Mouse (Mus musculus): ENCODE measurements around the gene Rab23. TPM values are rescaled to one million over a fixed set of nuclear protein-coding genes. Genes with fewer than 3 reads are reported as not detected.
A peak's percentile ranks its signal among the peaks of the same experiment; 100 is the strongest.

Gene Rab23
- polyA plus RNA-seq (2016; fragmentation: Nextera tagmentation; extraction: Ambion mirVana) = 31.8 and 39.1 TPM in 2 replicates

DNA sequence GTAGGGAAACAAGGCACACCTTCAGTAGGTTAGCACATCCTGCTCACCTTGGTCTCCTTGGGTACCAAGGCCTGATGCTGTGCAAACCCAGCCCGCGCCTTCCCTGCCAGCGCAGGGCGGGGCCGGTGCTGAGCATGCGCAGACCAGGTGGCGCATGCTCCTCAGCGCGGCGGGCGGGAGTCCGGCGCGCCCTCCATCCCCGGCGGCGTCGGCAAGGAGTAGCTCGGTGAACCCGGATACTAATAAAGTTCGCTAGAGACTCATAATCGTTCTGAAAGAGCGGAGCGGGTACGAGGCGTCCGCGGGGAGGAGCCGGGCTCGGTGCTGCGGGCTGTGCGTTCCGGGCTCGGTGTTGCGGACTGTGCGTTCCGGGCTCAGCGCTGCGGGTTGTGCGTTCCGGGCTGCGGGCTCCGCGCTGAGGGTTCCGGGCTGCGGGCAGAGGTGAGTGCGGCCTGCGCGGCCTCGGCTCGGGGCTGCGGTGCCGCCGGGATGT lies at the start of gene Rab23:
Rab23 (plus strand) TSS at position 155 of the 493 bp plus-strand sequence.
- Histone ChIP-seq H3K27me3 (ENCODE audit: low read depth, poor library complexity, severe bottlenecking) (no peaks in the 10 kb centered on the region), H3K4me1 (peaks cover 12% of the 10 kb centered on the region), H3K36me3 (peaks cover 31% of the 10 kb centered on the region), H3K4me3 (peak within 1 kb of the TSS; percentile 89), H3K9me3 (replicated peaks) (no peaks in the 10 kb centered on the region), H3K27ac (peak within 1 kb of the TSS; percentile 96)
- WGBS = under 1% methylated on average over 54 of the region's 54 CpGs
- DNase-seq (ENCODE audit: low spot score) = peak; percentile 87

DNA sequence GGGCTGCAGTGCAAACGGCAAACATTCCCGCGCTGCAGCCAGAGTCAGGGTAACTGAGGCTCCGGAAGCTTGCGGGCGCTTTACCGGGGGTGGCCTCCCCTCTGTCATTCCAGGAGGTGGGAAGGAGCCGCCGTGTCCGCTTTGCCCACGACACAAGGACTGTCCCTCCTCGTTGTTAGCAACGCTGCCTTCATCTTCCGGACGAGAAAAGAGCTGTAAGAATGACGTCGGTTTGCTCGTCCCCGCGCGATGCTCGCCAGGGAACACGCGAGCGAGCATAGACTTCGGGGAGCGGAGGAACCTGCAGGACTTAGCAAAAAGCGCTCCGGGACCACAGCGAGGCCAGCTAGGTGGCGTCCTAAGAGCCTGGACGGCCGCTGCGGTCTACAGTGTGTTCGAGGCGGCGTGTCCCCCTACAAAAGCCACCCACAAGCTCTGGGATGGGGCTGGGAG lies 49.5 kb upstream of the Rab23 start:
- H3K4me3 ChIP-seq = peak overlapping the region; percentile 84
- peak; percentile 76 for DNase-seq (ENCODE audit: low spot score)

DNA sequence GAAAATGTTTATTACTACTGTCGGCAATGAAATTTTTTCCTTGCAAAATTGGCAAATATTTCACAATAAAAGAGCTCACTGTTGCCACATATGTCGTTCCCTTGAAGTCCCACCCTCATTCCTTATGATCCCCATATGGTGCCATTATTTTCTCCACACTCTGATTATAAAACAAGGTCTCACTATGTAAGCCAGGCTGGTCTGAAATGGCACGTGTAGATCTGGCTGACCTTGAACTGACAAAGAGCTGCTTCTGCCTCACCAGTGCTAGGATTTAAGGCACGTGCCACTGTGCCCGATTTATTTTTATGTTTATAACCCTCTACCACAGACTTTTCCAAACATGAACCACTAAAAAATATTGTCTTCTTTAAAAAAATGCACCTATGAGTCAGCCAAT lies 48.2 kb upstream of the Rab23 start:
- Histone ChIP-seq H3K27ac (no peak overlapping the region), H3K9me3 (replicated peaks) (no peaks in the 10 kb centered on the region), H3K27me3 (ENCODE audit: low read depth, poor library complexity, severe bottlenecking) (no peaks in the 10 kb centered on the region), H3K4me3 (no peak overlapping the region), H3K4me1 (peaks cover 14% of the 10 kb centered on the region), H3K36me3 (peaks cover 18% of the 10 kb centered on the region)
- DNase-seq (ENCODE audit: low spot score) = no peak
- 84% methylated on average over 5 of the region's 5 CpGs for WGBS

More for the DNA sequence above, 49.5 kb upstream of the Rab23 start:
- Histone ChIP-seq H3K9me3 (replicated peaks) (no peaks in the 10 kb centered on the region), H3K4me1 (peaks cover 14% of the 10 kb centered on the region), H3K27ac (peak overlapping the region; percentile 85), H3K27me3 (ENCODE audit: low read depth, poor library complexity, severe bottlenecking) (no peaks in the 10 kb centered on the region), H3K36me3 (peaks cover 30% of the 10 kb centered on the region)
- under 1% methylated on average over 37 of the region's 37 CpGs for WGBS

DNA sequence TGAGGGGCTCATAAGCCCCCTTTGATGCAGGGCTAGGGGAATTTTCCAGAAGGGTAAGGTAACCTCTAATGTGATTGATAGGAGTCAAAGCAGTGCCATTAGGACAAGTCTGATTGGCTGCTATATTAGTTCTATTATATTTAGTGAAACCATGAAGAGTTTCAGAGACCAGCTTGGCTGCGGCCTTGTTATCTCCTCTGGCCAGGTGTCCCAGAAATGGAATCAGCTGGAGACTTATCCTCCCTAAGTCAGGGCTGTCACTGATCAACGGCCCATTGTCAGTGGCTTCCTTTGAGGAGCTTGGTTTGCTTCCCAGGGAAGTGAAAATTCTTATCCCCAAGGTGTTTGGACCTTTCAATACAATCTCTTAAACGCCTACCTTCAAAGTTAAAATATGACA lies 47.6 kb upstream of the Rab23 start:
- Histone ChIP-seq H3K27me3 (ENCODE audit: low read depth, poor library complexity, severe bottlenecking) (no peaks in the 10 kb centered on the region), H3K27ac (no peak overlapping the region), H3K36me3 (peaks cover 11% of the 10 kb centered on the region), H3K4me3 (no peak overlapping the region), H3K4me1 (peaks cover 14% of the 10 kb centered on the region), H3K9me3 (replicated peaks) (no peaks in the 10 kb centered on the region)
- DNase-seq (ENCODE audit: low spot score) = no peak
- 68% methylated on average over 3 of the region's 3 CpGs for WGBS

DNA sequence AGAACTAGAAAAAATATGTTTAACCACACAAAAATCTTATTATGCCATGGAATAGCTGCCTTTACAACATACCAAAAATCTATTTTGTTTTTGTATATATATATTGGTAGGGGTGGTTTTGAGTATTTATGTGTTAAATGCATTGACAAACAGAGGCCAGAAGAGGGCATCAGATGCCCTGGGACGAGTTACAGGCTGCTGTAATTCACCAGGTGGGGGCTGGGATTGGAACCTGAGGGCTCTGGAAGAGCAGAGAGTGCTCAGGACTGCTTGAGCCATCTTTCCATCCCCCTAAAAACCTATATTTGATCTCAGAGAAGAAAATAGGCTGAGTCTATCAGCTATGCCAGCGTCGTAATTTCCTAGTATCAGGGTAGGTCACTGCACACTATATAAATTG lies 47.2 kb upstream of the Rab23 start:
- H3K36me3 ChIP-seq = peaks cover 7% of the 10 kb centered on the region
- H3K9me3 ChIP-seq (replicated peaks) = no peaks in the 10 kb centered on the region
- peaks cover 14% of the 10 kb centered on the region for H3K4me1 ChIP-seq
- H3K27me3 ChIP-seq (ENCODE audit: low read depth, poor library complexity, severe bottlenecking) = no peaks in the 10 kb centered on the region
- peak; percentile 44 for DNase-seq (ENCODE audit: low spot score)
- WGBS = 26% methylated on average over 3 of the region's 3 CpGs
- H3K27ac ChIP-seq = no peak overlapping the region
- H3K4me3 ChIP-seq = no peak overlapping the region

DNA sequence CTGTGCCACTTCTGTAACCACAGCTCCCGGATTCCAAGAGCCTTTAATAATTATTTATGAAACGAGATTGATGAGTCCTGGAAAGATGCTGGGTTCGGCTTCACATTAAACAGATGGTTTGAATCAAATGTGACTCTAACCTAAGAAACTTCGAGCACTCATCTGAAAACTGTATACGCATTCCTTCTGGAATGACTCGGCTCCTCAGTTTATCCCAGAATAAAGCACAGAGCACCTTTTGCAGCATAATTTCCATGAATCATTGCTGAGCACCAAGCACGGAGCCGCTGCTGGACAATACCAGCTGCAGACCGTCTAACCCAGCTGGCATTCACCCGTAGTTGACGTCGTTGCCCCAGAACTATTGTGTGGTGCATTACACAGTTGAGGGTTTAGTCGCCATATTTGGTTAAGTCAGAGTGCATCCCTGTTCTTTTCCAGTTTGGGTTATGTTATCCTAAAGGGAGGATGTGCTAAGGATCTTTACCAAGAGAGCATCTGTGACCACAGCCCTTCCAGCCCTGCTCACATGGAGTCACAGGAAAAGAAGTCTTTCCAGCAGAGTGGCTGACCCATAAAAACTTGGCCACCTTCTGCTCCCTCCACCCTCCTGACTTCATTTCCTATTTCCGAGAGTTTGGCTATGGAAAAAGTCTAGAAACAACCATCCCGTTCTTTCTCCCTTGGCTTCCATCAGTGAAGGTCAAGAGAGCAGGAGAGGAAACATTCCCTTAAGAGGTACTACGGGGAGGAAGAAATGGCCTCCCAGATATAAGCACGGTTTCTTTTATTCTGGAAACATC lies 46.3 kb upstream of the Rab23 start:
- Histone ChIP-seq H3K9me3 (replicated peaks) (no peaks in the 10 kb centered on the region), H3K4me1 (peaks cover 14% of the 10 kb centered on the region), H3K27ac (no peak overlapping the region), H3K4me3 (no peak overlapping the region), H3K36me3 (no peaks in the 10 kb centered on the region), H3K27me3 (ENCODE audit: low read depth, poor library complexity, severe bottlenecking) (no peaks in the 10 kb centered on the region)
- WGBS = 79% methylated on average over 17 of the region's 17 CpGs
- no peak for DNase-seq (ENCODE audit: low spot score)

DNA sequence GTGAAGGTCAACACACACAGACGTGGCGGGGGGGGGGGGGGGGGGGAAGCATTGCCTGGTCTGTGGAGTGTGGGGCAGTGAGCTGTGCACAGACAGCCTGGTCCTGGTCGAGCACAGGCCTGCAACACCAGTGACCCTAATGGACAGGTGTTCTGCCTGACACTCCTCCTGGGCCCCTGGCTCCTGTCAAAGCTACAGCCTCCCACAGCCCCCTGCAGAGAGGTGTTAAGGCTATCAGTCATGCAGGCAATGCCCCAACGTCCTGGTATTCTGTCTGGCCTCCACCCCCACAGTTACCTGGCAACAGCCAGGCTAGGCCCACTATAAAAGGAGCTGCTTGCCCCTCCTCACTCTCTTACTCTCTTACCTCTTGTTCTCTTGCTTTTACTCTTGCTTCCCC lies 39.3 kb upstream of the Rab23 start:
- H3K27me3 ChIP-seq (ENCODE audit: low read depth, poor library complexity, severe bottlenecking) = no peaks in the 10 kb centered on the region
- 49% methylated on average over 3 of the region's 4 CpGs for WGBS
- H3K27ac ChIP-seq = no peak overlapping the region
- no peaks in the 10 kb centered on the region for H3K4me1 ChIP-seq
- H3K4me3 ChIP-seq = no peak overlapping the region
- H3K9me3 ChIP-seq (replicated peaks) = no peaks in the 10 kb centered on the region
- DNase-seq (ENCODE audit: low spot score) = no peak
- no peaks in the 10 kb centered on the region for H3K36me3 ChIP-seq

DNA sequence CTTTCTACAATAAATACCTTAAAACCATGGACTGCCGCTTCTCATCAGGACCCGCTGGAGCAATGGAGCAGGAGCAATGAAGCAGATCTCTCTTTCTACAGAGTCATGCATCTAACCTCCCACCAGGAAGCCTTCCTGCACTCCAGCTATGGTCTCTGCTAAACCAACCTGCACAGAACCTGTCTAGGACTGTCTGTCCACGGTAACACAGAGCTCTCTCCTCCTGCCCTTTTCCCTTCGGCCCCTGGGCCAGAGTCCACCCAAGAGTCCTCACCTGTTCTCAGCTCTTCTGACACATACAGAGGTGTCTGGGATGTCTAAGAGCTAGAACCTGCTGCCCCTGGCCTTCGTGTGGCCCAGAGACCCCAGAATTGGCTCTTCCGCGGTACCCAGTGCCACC lies 38.8 kb upstream of the Rab23 start:
- Histone ChIP-seq H3K36me3 (no peaks in the 10 kb centered on the region), H3K4me3 (no peak overlapping the region), H3K9me3 (replicated peaks) (no peaks in the 10 kb centered on the region), H3K27ac (no peak overlapping the region), H3K27me3 (ENCODE audit: low read depth, poor library complexity, severe bottlenecking) (no peaks in the 10 kb centered on the region), H3K4me1 (no peaks in the 10 kb centered on the region)
- WGBS = 92% methylated on average over 7 of the region's 7 CpGs
- no peak for DNase-seq (ENCODE audit: low spot score)

DNA sequence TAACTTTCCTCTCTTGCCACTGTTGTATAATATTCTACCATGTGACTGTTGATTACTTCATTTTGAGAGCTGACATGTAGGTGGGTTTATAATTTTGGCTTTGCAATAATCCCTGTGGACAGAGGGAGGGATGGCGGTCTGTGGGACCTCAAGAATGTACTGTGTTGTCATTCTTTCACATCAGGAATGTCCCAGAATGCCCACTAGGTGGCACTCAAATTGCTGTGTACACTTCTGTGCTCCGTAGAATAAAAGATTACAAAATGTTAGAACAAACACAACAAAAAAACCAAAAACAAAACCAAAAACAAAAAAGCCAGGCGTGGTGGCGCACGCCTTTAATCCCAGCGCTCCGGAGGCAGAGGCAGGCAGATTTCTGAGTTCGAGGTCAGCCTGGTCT lies 35.2 kb upstream of the Rab23 start:
- no peak overlapping the region for H3K4me3 ChIP-seq
- WGBS = 62% methylated on average over 8 of the region's 8 CpGs
- H3K27ac ChIP-seq = no peak overlapping the region
- no peak for DNase-seq (ENCODE audit: low spot score)
- no peaks in the 10 kb centered on the region for H3K36me3 ChIP-seq
- H3K9me3 ChIP-seq (replicated peaks) = no peaks in the 10 kb centered on the region
- H3K4me1 ChIP-seq = no peaks in the 10 kb centered on the region
- no peaks in the 10 kb centered on the region for H3K27me3 ChIP-seq (ENCODE audit: low read depth, poor library complexity, severe bottlenecking)

DNA sequence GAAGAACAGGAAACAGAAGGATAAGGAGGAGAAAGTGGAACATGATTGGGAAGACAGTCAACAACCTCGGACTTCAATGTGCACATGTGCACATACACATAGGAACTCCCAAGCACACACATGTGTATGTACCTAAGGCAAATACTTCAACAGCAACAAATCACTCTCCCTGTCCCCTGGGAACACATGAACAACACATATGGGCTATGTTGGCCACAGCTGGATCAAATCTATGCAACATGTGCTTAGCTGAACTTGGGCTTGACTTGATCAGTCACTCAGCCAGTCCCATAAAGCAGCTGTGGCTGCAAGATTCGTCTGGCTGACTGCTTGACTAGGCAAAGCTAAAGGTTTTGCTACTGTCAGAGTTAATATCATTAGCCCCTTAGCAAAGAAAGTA lies 30.9 kb upstream of the Rab23 start:
- H3K36me3 ChIP-seq = no peaks in the 10 kb centered on the region
- no peak overlapping the region for H3K27ac ChIP-seq
- no peak overlapping the region for H3K4me3 ChIP-seq
- WGBS = 63% methylated on average over 2 of the region's 2 CpGs
- H3K27me3 ChIP-seq (ENCODE audit: low read depth, poor library complexity, severe bottlenecking) = no peaks in the 10 kb centered on the region
- H3K9me3 ChIP-seq (replicated peaks) = no peaks in the 10 kb centered on the region
- peak; percentile 37 for DNase-seq (ENCODE audit: low spot score)
- H3K4me1 ChIP-seq = no peaks in the 10 kb centered on the region

DNA sequence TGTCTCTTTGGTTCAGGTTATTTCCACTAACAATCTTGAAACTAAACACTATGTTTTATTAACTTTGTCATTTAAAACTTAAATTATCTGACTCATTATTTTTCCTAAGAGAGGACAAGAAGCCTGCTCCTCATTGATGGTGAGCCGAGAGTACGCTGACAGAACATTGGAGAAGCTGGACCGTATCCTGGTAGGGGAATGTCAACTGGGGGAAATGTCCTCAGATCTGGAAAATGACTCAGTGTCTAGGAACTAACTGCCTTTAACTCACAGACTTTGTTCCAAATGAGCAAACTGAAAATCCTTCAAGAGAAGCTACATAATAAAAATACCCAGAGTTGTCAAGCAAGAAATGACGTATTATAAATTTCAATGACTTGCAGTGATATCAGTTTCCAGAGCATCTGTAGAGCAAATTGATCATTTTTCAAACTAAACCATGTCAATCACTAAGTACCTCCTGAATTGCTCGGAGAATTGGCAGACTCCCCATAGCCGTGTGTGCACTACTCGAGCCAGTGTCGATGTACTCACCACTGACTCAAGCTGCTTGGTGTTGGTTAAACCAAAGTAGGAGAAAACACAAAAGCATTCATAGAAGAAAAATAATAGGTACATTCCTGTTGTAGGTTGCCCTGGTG lies 30.1 kb upstream of the Rab23 start:
- Histone ChIP-seq H3K4me3 (no peak overlapping the region), H3K9me3 (replicated peaks) (no peaks in the 10 kb centered on the region), H3K4me1 (no peaks in the 10 kb centered on the region), H3K36me3 (no peaks in the 10 kb centered on the region), H3K27me3 (ENCODE audit: low read depth, poor library complexity, severe bottlenecking) (no peaks in the 10 kb centered on the region), H3K27ac (no peak overlapping the region)
- 89% methylated on average over 8 of the region's 8 CpGs for WGBS
- no peak for DNase-seq (ENCODE audit: low spot score)

DNA sequence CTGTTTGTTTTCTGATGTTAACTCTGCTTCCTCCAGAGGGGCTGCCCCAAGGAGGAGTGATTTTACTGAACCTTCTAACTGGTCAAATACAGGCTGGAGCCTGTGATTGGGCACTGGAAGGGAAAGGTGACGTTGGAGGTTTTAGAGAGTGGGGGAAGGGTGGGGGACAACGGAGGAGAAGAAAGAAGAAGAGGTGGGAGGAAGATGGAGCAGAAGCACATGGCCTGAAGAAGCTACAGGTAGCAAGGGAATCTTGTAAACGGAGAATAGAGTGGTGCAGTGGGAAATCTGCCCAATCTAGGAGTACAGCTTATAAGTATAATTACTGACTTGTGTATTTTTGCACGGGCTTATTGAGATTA lies 29.6 kb upstream of the Rab23 start:
- no peak for DNase-seq (ENCODE audit: low spot score)

DNA sequence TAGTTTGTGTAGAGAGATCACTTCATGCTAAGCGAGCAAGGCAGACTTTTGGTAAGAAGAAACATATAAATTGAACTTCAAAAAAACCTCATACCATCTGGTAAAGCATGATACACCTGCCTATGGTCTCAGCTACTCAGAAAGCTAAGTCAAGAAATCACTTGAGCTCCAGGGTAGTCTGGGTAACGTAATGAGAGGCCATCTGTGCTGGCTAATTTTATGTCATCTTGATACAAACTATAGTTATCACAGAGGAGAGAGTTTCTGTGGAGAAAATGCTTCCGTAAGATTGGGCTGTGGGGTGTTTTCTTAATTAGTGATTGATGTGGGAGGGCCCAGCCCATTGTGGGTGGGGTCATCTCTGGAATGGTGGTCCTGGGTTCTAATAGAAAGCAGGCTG lies 25.8 kb upstream of the Rab23 start:
- no peak overlapping the region for H3K27ac ChIP-seq
- DNase-seq (ENCODE audit: low spot score) = no peak
- no peaks in the 10 kb centered on the region for H3K27me3 ChIP-seq (ENCODE audit: low read depth, poor library complexity, severe bottlenecking)
- no peaks in the 10 kb centered on the region for H3K4me1 ChIP-seq
- H3K36me3 ChIP-seq = no peaks in the 10 kb centered on the region
- no peak overlapping the region for H3K4me3 ChIP-seq
- WGBS = 86% methylated on average over 3 of the region's 3 CpGs
- H3K9me3 ChIP-seq (replicated peaks) = no peaks in the 10 kb centered on the region

More for the DNA sequence above, 29.6 kb upstream of the Rab23 start:
- no peaks in the 10 kb centered on the region for H3K27me3 ChIP-seq (ENCODE audit: low read depth, poor library complexity, severe bottlenecking)
- no peak overlapping the region for H3K27ac ChIP-seq
- no peaks in the 10 kb centered on the region for H3K4me1 ChIP-seq
- WGBS = 61% methylated on average over 4 of the region's 4 CpGs
- H3K36me3 ChIP-seq = no peaks in the 10 kb centered on the region
- H3K4me3 ChIP-seq = no peak overlapping the region
- no peaks in the 10 kb centered on the region for H3K9me3 ChIP-seq (replicated peaks)
